Mouse (Mus musculus): ENCODE data around the gene Pik3r2. TPM values are rescaled to one million over a fixed set of nuclear protein-coding genes. Genes with fewer than 3 reads are reported as not detected.

Pik3r2 gene
- polyA plus RNA-seq, 1 experiment from 2014 or later = 94.1 TPM

DNA sequence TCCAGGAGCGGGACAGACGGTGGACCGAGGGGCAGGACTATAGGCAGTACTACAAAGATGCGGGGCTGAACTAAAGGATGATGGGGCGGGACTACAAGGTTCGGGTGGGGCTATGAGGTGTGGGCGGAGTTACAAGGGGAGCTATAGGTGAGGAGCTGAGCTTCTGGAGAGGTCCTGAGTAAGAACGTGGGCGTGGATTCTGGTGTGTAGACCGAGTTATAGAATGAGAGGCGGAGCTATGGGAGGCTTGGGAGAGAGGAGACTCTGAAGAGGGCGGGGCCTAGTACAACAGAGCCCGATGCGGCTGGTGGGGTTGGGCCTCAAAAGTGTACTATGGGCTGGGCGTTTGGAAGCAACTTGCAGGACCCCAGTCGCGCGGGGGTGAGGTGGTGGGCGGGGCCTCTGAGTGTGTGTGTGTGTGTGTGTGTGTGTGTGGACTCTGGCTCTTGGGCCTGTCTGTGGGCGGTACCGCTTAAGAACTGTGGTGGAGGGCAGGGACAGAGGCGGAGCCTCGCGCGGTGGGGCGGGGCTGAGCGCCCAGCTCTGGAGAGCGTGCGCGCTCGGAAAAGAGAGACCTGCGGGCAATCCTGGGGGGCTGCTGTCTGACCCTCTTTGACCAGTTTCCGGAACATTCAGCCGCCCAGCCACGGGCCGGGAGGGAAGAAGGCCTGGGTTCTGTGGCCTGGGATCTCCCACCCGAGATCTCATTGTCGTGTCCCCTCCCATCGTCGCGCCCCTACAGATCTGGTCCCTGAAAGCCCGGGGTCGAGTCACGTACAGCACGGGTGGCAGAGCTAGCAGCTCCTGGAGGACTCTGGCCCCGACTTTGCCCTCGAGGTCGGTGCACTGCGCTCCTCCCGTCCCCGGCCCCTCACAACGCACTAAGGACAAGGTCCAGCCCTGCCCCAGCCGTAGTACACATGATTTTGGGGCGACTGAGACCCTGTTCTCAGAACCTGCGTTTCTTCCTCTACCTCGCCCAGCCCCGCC lies 20.9 kb upstream of the Pik3r2 start:
- ATAC-seq (ENCODE audit: low FRiP score) = peak; percentile 82
- under 1% methylated on average over 52 of the region's 57 CpGs for WGBS
- Histone ChIP-seq H3K4me2 (peak overlapping the region; percentile 87), H3K36me3 (no peaks in the 10 kb centered on the region), H3K4me1 (replicated peaks) (peaks cover 42% of the 10 kb centered on the region), H3K27me3 (peaks cover 47% of the 10 kb centered on the region), H3K9me3 (no peaks in the 10 kb centered on the region), H3K9ac (peak overlapping the region; percentile 75), H3K27ac (peak overlapping the region; percentile 48; the same call in 1 of the 2 replicates), H3K4me3 (peak overlapping the region; percentile 53)

DNA sequence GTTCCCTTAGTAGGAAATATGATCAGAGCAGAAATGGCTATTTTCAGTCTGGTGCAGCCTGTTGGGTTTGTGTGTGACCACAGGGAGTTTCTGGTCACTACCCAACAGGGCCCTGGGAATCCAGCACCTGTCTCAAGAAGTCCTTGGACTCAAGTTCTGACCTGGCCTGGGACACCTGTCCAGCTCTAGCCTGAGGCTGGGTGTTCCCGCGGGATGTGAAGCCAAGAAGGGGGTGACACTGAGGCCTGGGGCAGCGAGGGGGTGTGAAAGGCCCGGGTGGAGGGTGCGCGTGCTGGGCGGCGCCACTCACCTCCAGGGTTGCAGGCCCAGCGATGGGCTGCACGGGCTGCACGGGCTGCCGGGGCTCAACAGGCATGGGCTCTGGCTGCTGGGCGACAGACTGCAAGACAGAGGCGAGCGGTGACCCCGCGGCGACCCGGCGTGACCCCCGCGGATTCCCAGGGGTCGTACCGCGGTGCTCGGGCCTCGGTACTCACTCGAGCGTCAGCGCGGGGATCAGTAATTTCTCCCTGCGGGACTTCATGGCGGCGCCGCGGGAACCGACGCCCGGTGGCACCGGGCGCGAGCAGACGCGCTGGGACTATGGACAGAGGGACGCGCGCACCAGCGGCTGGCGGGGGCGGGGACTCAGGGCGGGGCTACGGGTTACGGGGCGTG lies 20.0 kb upstream of the Pik3r2 start:
- ATAC-seq (ENCODE audit: low FRiP score) = peak; percentile 1; the same call in 1 of the 2 replicates
- WGBS = under 1% methylated on average over 54 of the region's 54 CpGs
- peak overlapping the region; percentile 44 for H3K27ac ChIP-seq

DNA sequence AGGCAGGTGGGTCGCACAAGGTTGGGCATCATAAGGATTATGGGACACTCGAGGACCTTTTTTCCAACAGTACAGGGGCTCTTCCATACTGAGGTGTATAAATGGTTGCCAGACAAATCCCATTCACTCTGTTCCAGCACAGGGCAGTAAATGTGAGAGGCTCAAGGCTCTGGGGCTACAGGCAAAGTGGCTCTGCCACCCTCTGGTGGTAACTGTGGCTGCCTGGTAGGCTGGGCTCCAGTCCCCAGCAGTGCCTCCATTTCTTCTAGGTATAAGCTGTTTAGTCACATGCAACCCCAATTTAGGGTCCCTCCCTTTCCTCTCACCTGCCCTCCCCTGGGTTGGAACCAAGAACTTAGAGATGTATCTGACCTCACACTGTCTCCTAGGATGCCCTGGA lies 18.9 kb upstream of the Pik3r2 start:
- no peak overlapping the region for H3K4me2 ChIP-seq
- no peaks in the 10 kb centered on the region for H3K36me3 ChIP-seq
- H3K27ac ChIP-seq = no peak overlapping the region
- ATAC-seq (ENCODE audit: low FRiP score) = no peak
- no peak overlapping the region for H3K4me3 ChIP-seq
- WGBS = 79% methylated on average over 2 of the region's 2 CpGs
- H3K9me3 ChIP-seq = no peaks in the 10 kb centered on the region
- no peak overlapping the region for H3K9ac ChIP-seq
- peaks cover 30% of the 10 kb centered on the region for H3K27me3 ChIP-seq
- H3K4me1 ChIP-seq (replicated peaks) = peaks cover 51% of the 10 kb centered on the region

More for the DNA sequence above, 20.0 kb upstream of the Pik3r2 start:
- peak overlapping the region; percentile 75 for H3K9ac ChIP-seq
- H3K4me1 ChIP-seq (replicated peaks) = peaks cover 46% of the 10 kb centered on the region
- peak overlapping the region; percentile 53 for H3K4me3 ChIP-seq
- no peaks in the 10 kb centered on the region for H3K36me3 ChIP-seq
- peaks cover 38% of the 10 kb centered on the region for H3K27me3 ChIP-seq
- peak overlapping the region; percentile 87 for H3K4me2 ChIP-seq
- H3K9me3 ChIP-seq = no peaks in the 10 kb centered on the region

DNA sequence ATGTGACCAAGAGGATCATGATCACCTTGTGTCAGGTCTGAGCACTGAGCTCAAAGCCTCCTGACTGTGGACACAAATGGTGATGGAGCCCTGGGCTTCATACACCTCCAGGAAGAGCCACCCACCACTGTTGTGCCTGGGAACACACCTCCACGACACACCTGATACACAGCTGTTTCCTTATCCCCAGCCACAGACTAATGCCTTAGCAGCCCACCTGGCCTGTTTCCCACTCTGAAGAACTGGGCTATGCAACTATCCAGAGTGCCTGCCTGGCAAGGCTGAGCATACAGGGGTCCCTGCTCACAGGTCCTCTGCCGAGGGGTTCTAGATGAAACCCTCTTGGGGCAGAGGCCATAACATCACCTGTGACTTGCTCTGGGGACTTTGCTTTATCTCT lies 17.7 kb upstream of the Pik3r2 start:
- Histone ChIP-seq H3K9me3 (no peaks in the 10 kb centered on the region), H3K9ac (no peak overlapping the region), H3K36me3 (0 out of 2 replicates have a peak, but pooled peaks cover 5% of the 10 kb centered on the region), H3K4me1 (replicated peaks) (peaks cover 52% of the 10 kb centered on the region), H3K4me2 (no peak overlapping the region), H3K4me3 (no peak overlapping the region), H3K27ac (no peak overlapping the region), H3K27me3 (peaks cover 25% of the 10 kb centered on the region)
- no peak for ATAC-seq (ENCODE audit: low FRiP score)
- WGBS = 88% methylated on average over 2 of the region's 2 CpGs

DNA sequence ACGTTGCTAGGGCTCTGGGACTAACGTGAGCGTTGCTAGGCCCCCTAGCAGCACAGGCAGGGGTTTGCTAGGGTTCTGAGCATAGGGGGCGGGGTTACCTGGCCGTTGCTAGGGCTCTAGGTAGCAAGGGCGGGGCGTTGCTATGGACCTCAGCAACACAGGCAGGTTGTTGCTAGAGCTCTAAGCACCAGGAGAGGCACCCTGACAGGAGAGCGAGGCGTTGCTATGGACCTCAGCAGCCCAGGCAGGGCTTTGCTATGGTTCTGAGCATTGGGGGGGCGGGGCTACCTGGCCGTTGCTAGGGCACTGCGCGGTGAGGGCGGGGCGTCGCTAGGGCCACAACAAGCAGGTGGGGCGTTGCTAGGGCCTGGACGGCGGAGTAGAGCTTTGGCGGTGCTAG lies 16.2 kb upstream of the Pik3r2 start:
- WGBS = under 1% methylated on average over 20 of the region's 20 CpGs

DNA sequence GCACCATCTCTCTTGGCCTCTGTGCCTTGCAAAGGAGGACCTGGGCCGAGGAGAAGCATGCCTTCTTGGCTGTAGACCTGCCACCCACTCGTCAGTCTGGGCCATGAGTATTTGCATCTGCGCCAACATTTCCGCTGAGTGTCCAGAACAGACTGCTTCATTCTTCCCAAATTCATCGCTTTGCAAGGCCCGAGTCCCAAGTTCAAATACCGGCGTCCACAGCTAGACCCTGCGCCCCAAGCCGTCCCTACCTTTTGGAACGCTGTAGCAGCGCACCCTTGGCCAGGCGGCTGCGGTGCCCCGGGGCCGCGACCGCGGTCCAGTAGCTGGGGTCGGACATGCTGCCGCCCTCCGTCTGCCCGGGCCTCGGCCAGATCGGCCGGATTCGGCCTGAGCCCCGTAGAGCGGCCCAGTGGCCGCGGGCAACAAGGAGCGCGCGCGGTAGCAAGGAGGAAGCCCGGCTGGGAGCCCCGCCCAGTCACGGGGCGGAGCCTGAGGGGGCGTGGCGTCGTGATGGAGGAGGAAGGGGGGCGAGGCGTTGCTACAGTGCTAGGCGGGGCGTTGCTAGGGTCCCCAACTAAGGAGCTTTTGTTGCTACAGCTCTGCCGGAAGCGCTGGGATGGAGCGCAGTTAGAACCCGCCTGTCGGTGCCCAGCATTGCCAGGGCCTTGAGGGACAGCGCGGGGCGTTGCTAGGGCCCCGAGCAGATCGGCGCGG lies 15.6 kb upstream of the Pik3r2 start:
- Histone ChIP-seq H3K9ac (peak overlapping the region; percentile 88), H3K9me3 (no peaks in the 10 kb centered on the region), H3K4me3 (peak overlapping the region; percentile 60), H3K27me3 (peaks cover 24% of the 10 kb centered on the region), H3K36me3 (peaks cover 24% of the 10 kb centered on the region), H3K4me1 (replicated peaks) (peaks cover 45% of the 10 kb centered on the region), H3K4me2 (peak overlapping the region; percentile 69), H3K27ac (peak overlapping the region; percentile 90)
- WGBS = 6% methylated on average over 58 of the region's 58 CpGs
- ATAC-seq (ENCODE audit: low FRiP score) = peak; percentile 87

More for the DNA sequence above, 16.2 kb upstream of the Pik3r2 start:
- peak overlapping the region; percentile 60 for H3K4me3 ChIP-seq
- H3K27ac ChIP-seq = peak overlapping the region; percentile 90
- peak overlapping the region; percentile 69 for H3K4me2 ChIP-seq
- no peaks in the 10 kb centered on the region for H3K9me3 ChIP-seq
- peaks cover 24% of the 10 kb centered on the region for H3K27me3 ChIP-seq
- H3K36me3 ChIP-seq = peaks cover 19% of the 10 kb centered on the region
- H3K4me1 ChIP-seq (replicated peaks) = peaks cover 48% of the 10 kb centered on the region
- peak overlapping the region; percentile 88 for H3K9ac ChIP-seq
- peak; percentile 56; the same call in 1 of the 2 replicates for ATAC-seq (ENCODE audit: low FRiP score)

DNA sequence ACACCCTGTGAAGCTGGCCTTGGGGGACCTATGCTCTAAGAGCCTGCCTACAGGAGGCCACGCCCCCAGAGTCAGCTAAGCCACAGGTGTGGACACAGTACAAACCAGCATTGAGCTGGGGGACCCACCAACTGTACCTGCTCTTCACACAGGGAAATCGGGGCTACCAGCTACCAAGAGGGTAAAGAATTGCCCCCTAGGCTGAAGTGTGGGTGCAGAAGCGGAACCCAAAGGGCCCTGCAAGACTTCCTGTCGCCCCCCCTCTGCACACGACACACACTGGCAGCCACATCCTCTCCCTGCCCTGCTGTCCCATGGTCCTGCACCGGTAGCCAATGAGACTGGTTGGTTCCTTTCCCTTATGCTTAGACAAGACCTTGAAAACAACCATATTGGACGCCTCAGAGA lies 14.8 kb upstream of the Pik3r2 start:
- H3K4me3 ChIP-seq = peak overlapping the region; percentile 60
- peak overlapping the region; percentile 69 for H3K4me2 ChIP-seq
- H3K36me3 ChIP-seq = peaks cover 33% of the 10 kb centered on the region
- peaks cover 40% of the 10 kb centered on the region for H3K4me1 ChIP-seq (replicated peaks)
- peaks cover 24% of the 10 kb centered on the region for H3K27me3 ChIP-seq
- no peaks in the 10 kb centered on the region for H3K9me3 ChIP-seq
- H3K9ac ChIP-seq = peak overlapping the region; percentile 88
- H3K27ac ChIP-seq = no peak overlapping the region
- WGBS = 84% methylated on average over 7 of the region's 7 CpGs
- no peak for ATAC-seq (ENCODE audit: low FRiP score)

DNA sequence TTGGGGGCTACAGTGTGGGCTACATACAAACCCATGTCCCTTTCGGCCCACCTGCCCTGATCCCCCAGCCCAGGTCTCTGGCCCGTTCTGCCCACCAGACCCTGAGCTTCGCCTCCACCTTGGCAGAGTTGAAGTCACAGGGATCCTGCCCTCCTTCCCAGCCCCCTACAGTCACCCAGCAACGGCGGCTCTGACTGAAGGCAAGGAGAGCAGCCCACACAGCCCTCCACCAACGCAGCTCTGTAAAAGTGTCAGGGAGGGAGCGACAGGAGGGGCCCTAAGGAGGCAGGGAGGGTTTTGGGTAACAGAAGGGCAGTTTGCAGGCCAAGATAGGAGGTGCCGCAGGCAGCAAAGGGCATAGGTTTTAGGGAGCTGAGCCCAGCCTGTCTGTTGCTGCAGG lies 14.3 kb upstream of the Pik3r2 start:
- peaks cover 37% of the 10 kb centered on the region for H3K4me1 ChIP-seq (replicated peaks)
- no peaks in the 10 kb centered on the region for H3K9me3 ChIP-seq
- peak overlapping the region; percentile 69 for H3K4me2 ChIP-seq
- peaks cover 37% of the 10 kb centered on the region for H3K36me3 ChIP-seq
- H3K27ac ChIP-seq = no peak overlapping the region
- peak overlapping the region; percentile 88 for H3K9ac ChIP-seq
- peak overlapping the region; percentile 60; the same call in 1 of the 2 replicates for H3K4me3 ChIP-seq
- H3K27me3 ChIP-seq = peaks cover 24% of the 10 kb centered on the region
- 62% methylated on average over 8 of the region's 8 CpGs for WGBS
- no peak for ATAC-seq (ENCODE audit: low FRiP score)

DNA sequence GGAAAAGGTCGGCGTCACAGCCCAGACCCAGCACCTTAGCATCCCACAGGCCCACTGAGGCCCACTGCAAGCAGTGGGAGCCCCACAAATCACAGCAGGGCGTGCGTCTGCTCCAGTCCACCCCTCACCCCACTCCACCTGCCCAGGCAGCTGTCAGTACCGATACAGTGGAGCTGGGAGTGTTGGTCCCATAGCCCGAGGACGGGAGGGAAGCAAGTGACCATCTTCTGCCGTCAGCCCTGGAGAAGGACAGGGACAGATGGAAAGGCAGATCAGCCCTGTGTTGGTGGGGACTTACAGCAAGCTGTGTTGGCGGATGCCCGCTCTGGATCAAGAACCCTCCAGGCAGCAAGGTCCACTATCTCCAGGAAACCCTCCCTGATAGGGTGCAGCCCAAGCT lies 12.5 kb upstream of the Pik3r2 start:
- 79% methylated on average over 10 of the region's 10 CpGs for WGBS
- Histone ChIP-seq H3K9me3 (no peaks in the 10 kb centered on the region), H3K9ac (peak overlapping the region; percentile 53; the same call in 1 of the 2 replicates), H3K27me3 (peaks cover 20% of the 10 kb centered on the region), H3K36me3 (peaks cover 55% of the 10 kb centered on the region), H3K27ac (no peak overlapping the region), H3K4me2 (no peak overlapping the region), H3K4me1 (replicated peaks) (peaks cover 37% of the 10 kb centered on the region), H3K4me3 (no peak overlapping the region)
- no peak for ATAC-seq (ENCODE audit: low FRiP score)

DNA sequence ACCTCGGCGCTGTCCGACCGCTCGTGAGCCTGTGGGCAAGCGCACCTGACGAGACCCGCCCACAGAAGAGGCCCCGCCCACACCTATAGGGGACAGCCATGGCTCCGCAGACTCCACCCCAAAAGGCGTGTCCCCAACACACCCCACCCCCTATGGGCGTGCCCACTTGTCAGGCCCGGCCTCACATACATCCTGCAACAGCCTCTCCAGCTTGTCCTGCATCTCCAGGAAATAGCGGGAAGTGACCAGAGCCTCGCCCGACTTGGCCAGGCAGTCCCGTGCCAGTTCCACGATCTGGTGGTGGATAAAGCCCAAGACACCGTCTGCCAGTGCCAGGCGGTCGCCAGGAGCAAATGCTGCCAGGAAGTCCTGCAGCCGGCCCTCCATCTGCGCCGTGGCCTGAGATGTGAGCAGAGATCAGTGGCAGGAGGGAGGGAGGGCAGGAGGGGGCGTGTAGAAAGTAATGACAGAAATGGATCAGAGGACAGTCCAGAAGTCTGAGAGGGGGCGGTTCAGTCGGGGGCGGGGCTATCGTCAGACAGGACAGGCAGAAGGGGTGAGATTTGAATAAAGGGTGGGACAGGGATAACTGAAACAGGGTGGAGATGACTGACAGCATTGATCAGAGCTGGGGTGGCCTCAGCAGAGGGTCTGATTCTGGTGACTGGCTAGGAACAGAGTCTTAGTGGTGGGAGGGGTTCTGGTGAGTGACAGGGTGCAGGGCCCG lies 11.6 kb upstream of the Pik3r2 start:
- no peak for ATAC-seq (ENCODE audit: low FRiP score)
- WGBS = 24% methylated on average over 30 of the region's 30 CpGs
- Histone ChIP-seq H3K4me2 (0 out of 2 replicates have a peak overlapping the region, but pooled peaks have one; percentile 10), H3K9ac (0 out of 2 replicates have a peak overlapping the region, but pooled peaks have one; percentile 53), H3K4me1 (replicated peaks) (peaks cover 28% of the 10 kb centered on the region), H3K4me3 (no peak overlapping the region), H3K36me3 (peaks cover 65% of the 10 kb centered on the region), H3K9me3 (no peaks in the 10 kb centered on the region), H3K27ac (no peak overlapping the region), H3K27me3 (peaks cover 20% of the 10 kb centered on the region)

DNA sequence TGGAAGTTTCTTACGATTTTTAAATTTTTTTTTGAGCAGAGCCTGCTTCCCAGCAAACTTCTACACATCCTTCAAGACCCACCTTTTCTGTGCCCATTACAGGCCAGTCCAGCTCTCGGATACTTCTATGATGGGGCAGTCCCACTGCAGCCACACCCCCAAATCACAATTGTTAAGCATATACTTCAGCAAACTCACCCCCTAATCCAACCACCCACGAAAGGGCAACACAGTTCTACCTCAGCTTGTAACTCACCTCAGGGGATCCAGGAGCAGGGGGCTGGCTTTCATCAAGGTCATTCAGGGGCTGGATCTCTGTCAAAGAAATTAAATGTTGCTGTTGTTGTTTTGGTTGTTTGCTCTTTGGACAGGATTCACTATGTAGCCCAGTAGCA lies 10.5 kb upstream of the Pik3r2 start:
- 83% methylated on average over 3 of the region's 3 CpGs for WGBS
- H3K27ac ChIP-seq = no peak overlapping the region
- no peak overlapping the region for H3K9ac ChIP-seq
- ATAC-seq (ENCODE audit: low FRiP score) = no peak
- H3K4me1 ChIP-seq (replicated peaks) = peaks cover 22% of the 10 kb centered on the region
- H3K27me3 ChIP-seq = peaks cover 20% of the 10 kb centered on the region
- no peak overlapping the region; the same call in 1 of the 2 replicates for H3K4me2 ChIP-seq
- H3K36me3 ChIP-seq = peaks cover 69% of the 10 kb centered on the region
- no peak overlapping the region for H3K4me3 ChIP-seq
- H3K9me3 ChIP-seq = no peaks in the 10 kb centered on the region
